Mouse (Mus musculus): ENCODE data around the gene Sync.

Gene Sync

GRCm38 (mm10) chr4:129353176-129353575 lies 65.8 kb downstream of the Sync start:
- in situ Hi-C loops (cut with MboI, MseI): loop anchor here (5.0 to 25.0 kb wide), 2 partner anchors 104 to 1559 kb away; partner anchors contain the start of gene Laptm5 (in 1 of the 2)

GRCm38 (mm10) chr4:129354236-129354635 lies 66.8 kb downstream of the Sync start:
- in situ Hi-C loops (cut with MboI, MseI): loop anchor here (5.0 to 25.0 kb wide), 2 partner anchors 103 to 1558 kb away; partner anchors contain the start of gene Laptm5 (in 1 of the 2)

GRCm38 (mm10) chr4:129357613-129358163 lies 70.3 kb downstream of the Sync start:
- in situ Hi-C loops (cut with MboI, MseI): loop anchor here (5.0 to 25.0 kb wide), 2 partner anchors 45 to 1555 kb away; partner anchors contain the start of gene Laptm5 (in 1 of the 2)
